ENCODE assay signal across 10 mouse cellular contexts in the genomic region with DNA sequence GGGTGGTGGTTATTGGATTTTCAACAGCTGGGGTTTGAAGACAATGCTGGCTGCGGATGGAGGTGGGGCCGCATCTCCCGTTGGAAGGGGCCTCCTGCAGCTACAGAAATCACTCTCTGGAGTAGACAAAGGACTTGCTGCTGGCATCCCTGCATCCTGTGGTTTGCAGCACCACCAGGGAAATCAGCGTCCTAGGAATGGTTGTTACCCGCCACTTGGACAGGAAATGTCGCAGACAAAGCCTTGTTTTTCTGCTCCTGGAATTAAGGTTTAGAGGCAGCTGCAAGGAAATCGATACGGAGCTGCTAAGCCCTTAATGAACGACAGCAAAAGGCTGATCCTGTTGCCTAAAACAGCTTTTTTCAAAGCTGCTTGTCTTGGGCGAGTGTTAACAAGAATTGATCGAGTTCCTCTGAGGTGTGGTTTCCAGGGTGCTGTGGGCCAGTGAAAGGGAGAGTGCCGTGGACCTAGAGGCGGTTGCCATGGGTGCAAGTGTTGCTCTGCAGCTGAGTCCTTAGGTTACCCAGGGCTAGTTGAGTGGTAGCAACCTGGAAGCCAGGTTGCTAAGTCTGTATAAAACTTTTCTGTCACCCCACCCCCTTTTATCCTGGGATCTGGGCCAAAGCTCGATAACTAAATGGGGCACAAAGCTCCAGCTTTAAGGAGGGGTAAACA.
DNase-seq lines count a peak whose midpoint lies in the region; ATAC-seq lines count a peak whose summit lies in the region.
"Had no signal": no experiment of that assay in that cellular context is flagged by ENCODE, and none has a peak within 500 bp of the region (broad histone marks: within the 10 kb centered on the region; RNA-seq: fewer than 3 reads in every experiment).

No protein-coding gene starts in this region.

- no peak for DNase-seq in heart, embryonic 10.5 days (ENCODE audit: low spot score)
- no peak for DNase-seq in frontal cortex, postnatal 10 days (ENCODE audit: low spot score in 2 of 2)

- no peak overlapping the region for H3K9ac ChIP-seq in heart, embryonic 12.5 days
- no peak overlapping the region; the same call in 1 of the 2 replicates for H3K9ac ChIP-seq in forebrain, embryonic 12.5 days
- H3K9ac ChIP-seq in limb, embryonic 12.5 days (replicated peaks) = no peak overlapping the region
- H3K9ac ChIP-seq in neural tube, embryonic 14.5 days (replicated peaks; ENCODE audit: low read depth, low read length) = no peak overlapping the region
- H3K9ac ChIP-seq in intestine, embryonic 16.5 days (ENCODE audit: low read depth, low read length) = no peak overlapping the region

- no peak for ATAC-seq in heart, embryonic 12.5 days (ENCODE audit: insufficient number of reproducible peaks, low FRiP score)
- peak; percentile 59; the same call in 1 of the 2 replicates for ATAC-seq in forebrain, embryonic 12.5 days (ENCODE audit: low FRiP score)
- ATAC-seq in limb, embryonic 12.5 days (ENCODE audit: insufficient number of reproducible peaks, insufficient read depth, low FRiP score, low TSS enrichment, low read depth) = no peak
- peak; percentile 78 for ATAC-seq in neural tube, embryonic 14.5 days (ENCODE audit: low read depth)
- no peak for ATAC-seq in activated CD4-positive, CD25-positive, alpha-beta regulatory T cell, adult 4 months
- ATAC-seq in intestine, embryonic 16.5 days = no peak
- ATAC-seq: inflammation-experienced regulatory T-cells, adult 6 months had no signal

- no peak overlapping the region for H3K4me2 ChIP-seq in heart, embryonic 12.5 days
- H3K4me2 ChIP-seq in forebrain, embryonic 12.5 days = peak overlapping the region; percentile 26
- H3K4me2 ChIP-seq in limb, embryonic 12.5 days = peak overlapping the region; percentile 2; the same call in 1 of the 2 replicates
- peak overlapping the region; percentile 6; the same call in 1 of the 2 replicates for H3K4me2 ChIP-seq in neural tube, embryonic 14.5 days (ENCODE audit: low read depth, low read length)
- H3K4me2 ChIP-seq in intestine, embryonic 16.5 days (ENCODE audit: low read depth, low read length) = no peak overlapping the region

- WGBS in heart, embryonic 10.5 days = 16% methylated on average over 14 of the region's 14 CpGs
- 14% methylated on average over 14 of the region's 14 CpGs for WGBS in heart, embryonic 12.5 days
- 4% methylated on average over 14 of the region's 14 CpGs for WGBS in forebrain, embryonic 12.5 days
- 15% methylated on average over 14 of the region's 14 CpGs for WGBS in limb, embryonic 12.5 days
- WGBS in neural tube, embryonic 14.5 days = 8% methylated on average over 14 of the region's 14 CpGs
- 25% methylated on average over 14 of the region's 14 CpGs for WGBS in intestine, embryonic 16.5 days

- H3K4me3 ChIP-seq in heart, embryonic 10.5 days = no peak overlapping the region
- no peak overlapping the region for H3K4me3 ChIP-seq in heart, embryonic 12.5 days
- no peak overlapping the region for H3K4me3 ChIP-seq in forebrain, embryonic 12.5 days (replicated peaks)
- no peak overlapping the region for H3K4me3 ChIP-seq in limb, embryonic 12.5 days (replicated peaks)
- no peak overlapping the region for H3K4me3 ChIP-seq in neural tube, embryonic 14.5 days (ENCODE audit: low read depth, low read length)
- H3K4me3 ChIP-seq in intestine, embryonic 16.5 days (ENCODE audit: low read length) = no peak overlapping the region

- H3K9me3 ChIP-seq in heart, embryonic 10.5 days = no peaks in the 10 kb centered on the region
- H3K9me3 ChIP-seq in heart, embryonic 12.5 days (replicated peaks) = no peaks in the 10 kb centered on the region
- no peaks in the 10 kb centered on the region for H3K9me3 ChIP-seq in forebrain, embryonic 12.5 days
- H3K9me3 ChIP-seq in limb, embryonic 12.5 days = no peaks in the 10 kb centered on the region
- no peaks in the 10 kb centered on the region for H3K9me3 ChIP-seq in neural tube, embryonic 14.5 days (ENCODE audit: control insufficient read depth, low read length)
- no peaks in the 10 kb centered on the region for H3K9me3 ChIP-seq in intestine, embryonic 16.5 days (ENCODE audit: control insufficient read depth, low read length)

- no peaks in the 10 kb centered on the region for H3K36me3 ChIP-seq in heart, embryonic 10.5 days
- H3K36me3 ChIP-seq in heart, embryonic 12.5 days = no peaks in the 10 kb centered on the region
- no peaks in the 10 kb centered on the region for H3K36me3 ChIP-seq in forebrain, embryonic 12.5 days (replicated peaks)
- H3K36me3 ChIP-seq in limb, embryonic 12.5 days = no peaks in the 10 kb centered on the region
- H3K36me3 ChIP-seq in neural tube, embryonic 14.5 days (ENCODE audit: control insufficient read depth, insufficient read depth, low read length) = no peaks in the 10 kb centered on the region
- no peaks in the 10 kb centered on the region for H3K36me3 ChIP-seq in intestine, embryonic 16.5 days (ENCODE audit: control insufficient read depth, insufficient read depth, low read length)

- H3K4me1 ChIP-seq in heart, embryonic 10.5 days = peaks cover 18% of the 10 kb centered on the region
- peaks cover 10% of the 10 kb centered on the region for H3K4me1 ChIP-seq in heart, embryonic 12.5 days (replicated peaks)
- peaks cover 42% of the 10 kb centered on the region for H3K4me1 ChIP-seq in forebrain, embryonic 12.5 days
- peaks cover 28% of the 10 kb centered on the region for H3K4me1 ChIP-seq in limb, embryonic 12.5 days (replicated peaks)
- H3K4me1 ChIP-seq in neural tube, embryonic 14.5 days (ENCODE audit: control insufficient read depth, insufficient read depth, low read length) = peaks cover 5% of the 10 kb centered on the region; the same call in 1 of the 2 replicates
- peaks cover 6% of the 10 kb centered on the region; the same call in 1 of the 2 replicates for H3K4me1 ChIP-seq in intestine, embryonic 16.5 days (ENCODE audit: control insufficient read depth, insufficient read depth, low read length)

- 0 out of 2 replicates have a peak overlapping the region, but pooled peaks have one; percentile 42 for H3K27ac ChIP-seq in heart, embryonic 10.5 days
- H3K27ac ChIP-seq in heart, embryonic 12.5 days (ENCODE audit: poor library complexity, severe bottlenecking) = no peak overlapping the region
- H3K27ac ChIP-seq in forebrain, embryonic 12.5 days = peak overlapping the region; percentile 80
- peak overlapping the region; percentile 66 for H3K27ac ChIP-seq in limb, embryonic 12.5 days
- peak overlapping the region; percentile 52 for H3K27ac ChIP-seq in neural tube, embryonic 14.5 days (ENCODE audit: low read depth, low read length)
- H3K27ac ChIP-seq in intestine, embryonic 16.5 days (ENCODE audit: low read length) = no peak overlapping the region
- H3K27ac ChIP-seq: macrophage had no signal

- H3K27me3 ChIP-seq in heart, embryonic 10.5 days (ENCODE audit: insufficient read depth, poor library complexity, severe bottlenecking) = peaks cover 25% of the 10 kb centered on the region; the same call in 1 of the 2 replicates
- peaks cover 7% of the 10 kb centered on the region for H3K27me3 ChIP-seq in heart, embryonic 12.5 days (replicated peaks)
- peaks cover 32% of the 10 kb centered on the region for H3K27me3 ChIP-seq in forebrain, embryonic 12.5 days
- H3K27me3 ChIP-seq in limb, embryonic 12.5 days = peaks cover 4% of the 10 kb centered on the region; the same call in 1 of the 2 replicates
- H3K27me3 ChIP-seq in neural tube, embryonic 14.5 days (ENCODE audit: control insufficient read depth, insufficient read depth, low read length) = no peaks in the 10 kb centered on the region
- H3K27me3 ChIP-seq in intestine, embryonic 16.5 days (replicated peaks; ENCODE audit: control insufficient read depth, insufficient read depth, low read length) = no peaks in the 10 kb centered on the region

Comparison
In these comparisons a context has a peak if more than half of its experiments do, and no peak if none do; other contexts are left out.
1. H3K27ac ChIP-seq: peak in heart, embryonic 10.5 days (single experiment), forebrain, embryonic 12.5 days (single experiment), limb, embryonic 12.5 days (single experiment) and neural tube, embryonic 14.5 days (single experiment); none in heart, embryonic 12.5 days (single experiment) and intestine, embryonic 16.5 days (single experiment).
2. ATAC-seq: peak in forebrain, embryonic 12.5 days (single experiment) and neural tube, embryonic 14.5 days (single experiment); none in heart, embryonic 12.5 days (single experiment), limb, embryonic 12.5 days (single experiment), activated CD4-positive, CD25-positive, alpha-beta regulatory T cell, adult 4 months (single experiment) and intestine, embryonic 16.5 days (single experiment).
3. H3K4me2 ChIP-seq: peak in forebrain, embryonic 12.5 days (single experiment), limb, embryonic 12.5 days (single experiment) and neural tube, embryonic 14.5 days (single experiment); none in heart, embryonic 12.5 days (single experiment) and intestine, embryonic 16.5 days (single experiment).